Mouse (Mus musculus) testis, adult 2 months (tissue): ENCODE results near the gene Slc25a21.

Experiments used
- CTCF ChIP-seq: fragments of 200-500 bp; IDR thresholded peaks from 2 replicates; pipeline ENCODE4 v1.5.1; 2012; ENCODE audit warnings: low read depth, mild to moderate bottlenecking, inconsistent platforms, low read length, moderate library complexity; ENCODE audit not compliant: control insufficient read depth, insufficient read depth, insufficient replicate concordance
- POLR2A ChIP-seq: fragments of 200-500 bp; IDR thresholded peaks from 2 replicates; pipeline ENCODE4 v1.6.1; 2012; ENCODE audit warnings: low read depth, mild to moderate bottlenecking, inconsistent platforms, low read length, moderate library complexity; ENCODE audit not compliant: control insufficient read depth

DNA sequence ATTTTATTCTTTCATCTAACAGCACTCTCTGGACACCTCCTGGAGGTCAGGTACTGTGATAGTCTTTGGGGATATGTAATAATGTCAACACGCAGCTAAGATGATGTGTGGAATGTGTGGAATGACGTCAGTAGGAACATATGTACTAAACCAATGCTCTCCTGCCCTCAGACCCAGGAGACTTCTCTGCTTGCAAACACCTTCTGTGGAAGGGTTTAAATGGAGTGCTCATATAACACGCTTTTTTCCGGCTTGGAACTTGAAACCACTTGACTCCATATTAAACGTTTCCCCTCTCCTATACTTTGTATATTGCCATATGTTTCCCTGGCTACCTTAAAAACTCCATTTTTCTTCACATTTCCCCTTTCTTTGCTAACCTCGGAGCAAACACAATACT is 279.1 kb downstream of the Slc25a21 start:
- no peak for TF ChIP-seq CTCF
- TF ChIP-seq POLR2A = no peak
